Mouse (Mus musculus) cerebellum, adult 18-20 months (tissue): ENCODE data around the gene Galns.

Experiments
- DNase-seq, 2 experiments: peaks; one replicate each; pipeline ENCODE4 v3.0.0; 2021

Gene Galns

DNA sequence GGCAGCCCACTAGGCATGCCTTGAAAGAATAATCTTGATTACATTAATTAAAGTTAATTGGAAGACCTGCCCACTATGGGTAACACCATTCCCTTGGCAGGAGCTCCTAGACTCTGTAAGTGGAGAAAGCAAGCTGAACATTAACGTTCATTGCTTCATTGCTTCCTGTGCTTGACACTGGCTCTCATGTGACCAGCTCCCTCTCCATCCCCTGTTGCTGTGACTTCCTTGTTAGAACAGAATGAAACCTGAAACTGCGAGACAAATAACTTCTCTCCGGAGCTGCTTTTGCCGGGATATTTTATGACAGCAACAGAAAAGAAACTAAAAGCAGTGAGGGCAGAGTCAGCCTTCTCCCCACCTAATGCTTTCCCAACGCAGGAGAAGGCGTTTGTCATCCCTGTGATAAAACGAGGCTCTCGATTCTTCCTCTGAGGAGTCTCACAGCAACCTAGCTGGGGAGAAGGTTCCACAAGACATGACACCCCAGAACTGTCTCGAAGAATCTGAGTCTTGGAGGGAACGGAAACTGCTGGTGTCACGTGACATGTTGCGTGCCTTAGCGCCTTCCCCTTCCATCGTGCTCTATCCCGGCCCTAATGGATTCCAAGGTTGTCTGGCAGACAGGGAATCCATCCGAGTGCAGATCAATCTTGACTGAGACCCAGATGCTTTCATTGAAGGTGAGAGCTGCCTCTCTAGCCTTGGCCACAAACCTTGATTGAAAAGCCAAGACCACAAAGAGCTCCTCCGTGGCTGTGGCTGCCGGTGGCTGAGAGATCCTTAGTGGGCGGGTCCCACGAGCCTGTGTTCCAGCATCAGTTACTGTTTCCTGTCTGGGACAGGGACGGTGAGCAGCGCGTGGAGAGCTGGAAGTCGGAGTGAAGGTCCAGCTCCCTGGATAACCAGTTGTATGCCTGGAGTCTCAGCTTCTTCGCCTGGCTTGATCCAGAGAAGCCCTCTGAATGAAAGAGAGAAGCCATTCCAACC lies 46.6 kb downstream of the Galns start:
- DNase-seq: no peak

DNA sequence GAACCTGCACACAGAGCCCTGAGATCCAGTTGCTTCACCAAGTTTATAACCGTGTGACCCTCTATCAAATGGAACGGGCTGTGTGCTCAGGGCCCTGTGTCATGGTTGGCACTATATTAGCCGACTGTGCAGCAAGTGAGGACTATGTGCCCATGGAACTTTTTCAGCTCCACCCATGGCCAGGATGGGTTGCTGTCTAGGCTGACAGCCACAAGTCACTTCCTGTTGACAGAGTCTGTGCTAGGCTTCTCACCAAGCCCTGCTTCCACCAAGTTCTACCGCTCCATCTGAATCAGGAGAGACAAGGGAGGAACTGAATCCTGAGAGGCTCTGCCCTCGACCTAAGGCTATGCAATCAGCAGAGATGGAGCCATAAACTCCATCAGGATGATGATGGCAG lies 50.1 kb downstream of the Galns start:
- no peak for DNase-seq

DNA sequence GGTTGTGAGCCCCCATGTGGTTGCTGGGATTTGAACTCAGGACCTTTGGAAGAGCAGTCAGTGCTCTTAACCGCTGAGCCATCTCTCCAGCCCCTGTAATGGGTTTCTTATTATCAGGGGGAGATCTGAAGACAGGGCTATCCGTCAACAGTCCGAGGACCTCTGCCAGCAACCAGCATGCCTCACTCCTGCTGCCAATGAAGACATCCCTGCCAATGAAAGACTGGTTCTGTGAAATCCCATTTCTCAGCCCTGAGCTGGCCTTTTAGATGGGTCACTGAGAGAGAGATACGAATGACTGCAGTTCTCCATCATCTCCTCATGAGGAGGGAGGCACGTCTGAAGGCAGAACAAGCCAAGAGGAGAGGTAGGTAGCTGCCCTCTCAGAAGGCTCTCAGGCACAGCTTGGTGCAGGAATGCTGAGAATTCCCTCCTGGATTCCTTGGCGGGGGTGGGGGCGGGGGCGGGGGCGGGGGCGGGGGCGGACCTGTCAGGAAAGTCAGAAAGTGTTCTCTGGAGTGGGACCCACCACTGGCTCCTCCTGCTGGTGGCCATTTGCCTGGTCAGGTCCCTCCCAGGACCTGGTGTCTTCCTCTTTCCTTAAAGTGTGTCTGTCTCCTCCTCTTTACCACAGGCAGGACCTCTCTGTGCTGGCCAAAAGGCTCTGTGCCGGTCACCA lies 52.5 kb downstream of the Galns start:
- DNase-seq: peak in 1 of 2 experiments; percentile 33

DNA sequence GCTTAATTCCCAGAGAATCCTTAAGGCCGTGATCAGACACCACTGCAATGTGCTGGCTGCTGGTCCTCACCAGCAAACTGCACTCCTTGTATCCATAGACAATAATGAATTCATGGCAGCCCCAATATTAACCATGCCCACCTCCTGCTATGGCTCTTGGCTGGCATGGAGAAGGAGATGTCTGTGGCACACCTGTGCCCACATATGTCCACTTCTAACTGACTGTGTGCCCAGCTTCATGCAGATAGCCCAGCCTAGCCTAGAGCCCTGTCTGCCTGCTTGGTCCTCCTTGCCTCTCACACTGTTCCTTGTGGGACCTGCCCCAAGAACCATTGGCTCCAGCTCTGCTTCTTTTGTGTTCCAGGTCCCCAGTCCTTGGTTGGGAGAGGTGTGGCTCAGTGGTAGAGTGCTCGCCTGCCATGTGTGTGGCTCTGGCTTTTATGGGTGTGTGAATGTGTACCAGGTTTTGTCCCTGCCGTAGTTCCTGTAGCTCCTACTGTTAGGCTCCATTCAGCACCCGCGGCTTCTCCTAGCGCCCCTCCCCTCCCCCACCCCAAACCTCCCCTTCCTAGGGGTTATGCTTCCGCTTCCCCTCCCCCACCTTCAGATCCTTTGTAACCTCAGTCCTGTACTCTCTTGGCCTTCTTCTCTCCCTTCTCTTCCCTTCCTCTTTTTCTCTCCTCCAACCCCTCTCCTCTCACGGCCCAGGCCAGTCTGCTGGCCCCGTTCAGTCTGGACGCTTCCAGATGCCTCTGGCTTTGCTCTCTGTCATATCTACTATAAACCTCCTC lies 53.8 kb downstream of the Galns start:
- DNase-seq: peak; percentile 48 to 62

DNA sequence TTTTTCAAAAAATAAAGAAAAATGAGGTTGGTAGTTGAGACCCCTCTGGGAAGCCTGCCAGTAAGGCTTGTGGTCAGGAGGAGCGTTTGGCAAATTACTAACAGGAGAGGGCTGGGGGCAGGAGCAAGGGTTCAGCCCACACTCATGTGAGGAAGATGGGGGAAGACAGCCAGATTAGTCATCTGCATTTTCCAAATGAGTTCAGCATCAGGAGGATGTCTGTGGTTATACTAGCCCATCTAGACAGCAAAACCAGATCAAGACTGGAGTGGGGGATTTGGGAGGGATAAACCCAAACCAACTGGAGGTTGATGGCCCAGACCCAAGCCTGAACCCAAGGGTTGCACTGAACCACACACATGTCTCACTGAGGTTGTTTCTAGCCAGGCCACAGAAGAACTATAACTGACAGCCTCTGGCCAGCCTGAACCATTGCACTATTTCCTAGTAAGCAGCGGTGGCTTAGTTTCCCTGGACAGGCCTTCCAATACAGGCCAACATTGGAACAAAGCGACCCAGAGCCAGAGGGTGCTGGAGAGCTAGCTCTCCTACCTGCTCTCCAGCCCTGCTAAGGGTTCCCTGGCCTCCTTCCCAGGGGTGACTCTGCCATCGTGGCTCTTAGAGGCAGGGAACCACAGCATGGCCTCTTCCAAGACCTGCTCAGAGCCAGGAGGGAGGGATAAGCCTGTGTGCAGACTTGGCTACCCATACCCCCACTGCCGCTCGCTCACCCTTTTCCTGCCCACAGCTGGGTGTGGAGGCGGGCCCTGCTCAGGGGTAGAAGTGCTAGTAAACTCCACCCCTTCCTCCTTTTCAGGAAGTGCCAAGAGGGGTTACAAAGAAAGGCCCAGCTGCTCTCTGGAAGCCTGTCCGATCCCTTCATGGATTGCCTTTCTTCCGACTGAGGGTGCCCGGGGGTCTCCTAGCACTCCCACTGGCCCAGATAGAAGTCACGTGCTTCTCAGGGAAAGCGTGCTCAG lies 54.9 kb downstream of the Galns start:
- DNase-seq: no peak

DNA sequence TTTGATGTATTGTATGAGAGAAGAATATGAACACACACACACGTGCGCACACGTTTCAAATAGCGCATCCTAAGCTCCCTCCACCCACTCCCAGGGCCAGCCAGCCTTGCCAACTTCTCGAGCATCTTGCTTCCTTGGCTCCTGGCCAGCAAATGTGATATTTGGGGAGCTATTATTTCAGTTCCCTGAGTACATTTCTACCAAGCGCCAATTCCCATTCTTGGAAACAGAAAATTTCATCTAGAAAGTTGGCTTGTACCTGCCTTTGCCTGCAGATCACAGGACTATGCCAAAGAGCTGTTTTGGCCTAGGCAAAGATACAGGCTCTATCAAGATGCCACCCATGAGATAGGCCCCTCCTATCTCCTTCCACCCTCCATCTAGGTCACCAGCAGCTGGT lies 56.5 kb downstream of the Galns start:
- DNase-seq: peak; percentile 62 to 65

DNA sequence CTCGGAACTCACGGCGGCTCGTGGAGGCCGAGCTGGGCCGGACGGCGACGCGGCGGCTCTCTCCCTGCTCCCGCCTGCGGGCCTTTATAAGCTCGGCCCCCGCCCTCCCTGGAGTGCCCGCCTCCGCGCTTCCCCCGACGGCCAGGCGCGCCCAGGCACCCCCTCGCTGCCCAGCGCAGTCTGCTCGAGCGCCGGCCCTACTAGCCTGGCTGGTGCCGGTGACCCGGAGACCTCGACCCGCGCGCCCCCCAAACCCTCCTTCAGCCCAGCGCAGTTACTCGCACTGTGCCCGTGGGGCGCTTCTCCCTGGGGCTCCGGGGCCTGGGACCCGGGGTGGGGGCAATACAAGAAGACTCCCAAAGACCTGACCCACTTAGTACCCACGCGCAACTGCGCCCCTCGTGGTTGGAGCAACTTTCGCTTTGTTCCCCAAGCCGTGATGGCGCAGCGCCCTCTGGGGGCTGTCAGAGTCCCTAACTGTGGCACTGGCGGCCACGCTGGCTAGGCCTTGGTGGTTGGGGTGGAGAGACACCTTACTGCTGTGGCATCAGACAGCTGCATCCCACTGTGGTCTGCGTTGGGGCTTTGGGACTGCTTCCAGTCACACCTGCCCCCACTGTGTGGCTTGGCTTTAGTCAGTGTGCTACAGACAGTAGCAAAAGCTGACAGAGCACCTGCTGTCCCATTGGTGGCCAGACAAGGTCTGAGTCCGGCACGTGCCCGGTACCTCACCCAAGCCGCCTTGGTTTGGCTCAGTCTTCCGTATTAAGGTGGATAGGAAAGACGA lies 59.8 kb downstream of the Galns start, which contains the start of gene Piezo1:
Piezo1 (minus strand) TSS at position 65 of the 787 bp plus-strand sequence.
- DNase-seq: peak; percentile 43 to 63

DNA sequence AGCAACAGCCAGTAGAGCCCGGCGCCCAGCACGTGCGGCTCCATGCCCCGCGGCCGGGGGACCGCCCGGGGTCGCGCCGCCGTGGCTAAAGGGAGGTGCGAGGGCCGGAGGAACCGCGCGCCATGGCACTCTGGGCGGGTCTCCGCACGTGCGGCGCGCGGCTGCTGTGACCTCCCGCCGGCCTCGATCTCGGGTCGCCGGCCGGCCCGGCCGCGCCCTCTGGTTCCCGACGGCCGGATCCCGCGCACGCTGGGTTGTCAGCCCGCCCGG lies 60.3 kb downstream of the Galns start:
- DNase-seq: no peak

DNA sequence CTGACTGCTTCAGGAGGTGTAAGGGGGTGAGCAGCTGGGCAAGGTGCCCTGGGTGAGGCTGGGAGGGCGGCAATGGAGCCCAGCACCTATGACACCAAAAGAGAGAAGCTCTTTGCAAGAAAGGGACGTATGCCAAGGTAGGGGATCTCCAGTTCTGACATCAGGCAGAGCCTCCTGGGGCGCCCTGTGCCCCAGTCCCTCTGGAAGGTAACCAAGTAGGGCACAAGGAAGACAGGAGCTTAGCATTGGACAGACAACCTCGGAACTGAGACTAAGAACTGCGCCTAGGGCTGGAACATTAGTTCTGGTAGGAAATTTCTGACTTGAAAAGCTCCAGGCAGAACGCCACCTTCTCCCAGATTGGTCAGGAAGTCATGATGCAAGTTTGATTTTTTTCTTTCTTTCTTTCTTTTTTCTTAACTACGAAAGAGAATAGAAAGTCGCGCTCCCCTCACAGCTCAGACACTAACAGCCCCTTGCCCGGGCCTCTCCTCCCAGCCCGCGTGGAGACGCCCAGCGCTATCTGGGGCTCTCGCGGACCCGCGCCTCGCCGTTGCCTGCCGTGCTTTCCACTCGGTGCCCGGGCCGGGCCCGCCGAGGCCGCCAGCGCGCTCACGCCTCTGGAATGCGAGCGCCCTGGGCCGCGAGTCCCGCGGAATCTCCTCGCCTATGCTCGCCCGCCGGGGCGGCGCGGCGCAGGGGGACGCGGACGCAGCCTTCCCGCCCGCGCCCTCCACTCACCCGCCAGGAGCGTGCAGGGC lies 60.8 kb downstream of the Galns start:
- peak in 1 of 2 experiments; percentile 34 for DNase-seq

DNA sequence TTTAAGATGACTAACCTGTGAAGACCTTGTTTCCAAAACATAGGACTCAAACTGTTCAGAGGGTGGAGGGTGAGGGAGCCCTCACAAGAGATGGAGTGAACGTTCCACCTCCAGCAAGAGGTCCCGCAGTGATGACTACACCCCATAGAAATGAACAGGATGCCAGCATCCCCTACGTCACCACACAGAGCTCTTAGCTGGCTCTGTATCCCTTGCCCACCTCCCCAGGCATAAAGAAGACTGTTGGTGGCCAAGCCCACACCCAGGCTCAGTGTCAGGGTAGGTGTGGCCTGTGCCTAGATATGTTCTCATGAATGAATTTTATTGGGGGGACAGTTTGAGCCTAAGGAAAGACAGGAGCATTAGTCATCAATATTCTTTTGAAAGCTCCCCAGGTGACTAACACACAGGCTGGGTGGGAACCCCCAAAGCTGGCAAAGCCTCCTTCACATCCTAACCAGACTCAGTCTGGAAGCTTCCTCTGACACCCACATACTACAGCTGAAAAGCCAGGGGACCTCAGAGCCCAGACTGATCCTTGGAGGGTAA lies 62.3 kb downstream of the Galns start:
- DNase-seq: no peak

DNA sequence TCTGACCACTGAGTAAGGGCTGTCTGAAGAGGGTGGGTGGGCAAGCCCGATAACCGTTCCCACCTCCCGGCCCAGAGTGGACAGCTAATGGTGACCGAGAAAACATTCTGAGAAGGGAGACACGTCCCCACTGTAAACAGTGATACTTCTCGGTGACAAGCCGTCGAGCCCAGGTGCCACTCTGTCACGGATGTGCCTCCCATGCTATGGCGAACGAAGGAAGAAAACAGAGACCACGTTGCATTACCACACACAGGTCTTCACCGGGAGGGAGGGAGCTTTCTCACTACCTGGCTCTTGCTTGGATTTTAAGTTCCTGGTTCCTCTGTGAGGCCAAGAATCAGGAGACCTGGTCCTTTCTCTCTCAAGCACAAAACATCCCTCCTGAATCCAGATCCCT lies 62.9 kb downstream of the Galns start:
- no peak for DNase-seq

DNA sequence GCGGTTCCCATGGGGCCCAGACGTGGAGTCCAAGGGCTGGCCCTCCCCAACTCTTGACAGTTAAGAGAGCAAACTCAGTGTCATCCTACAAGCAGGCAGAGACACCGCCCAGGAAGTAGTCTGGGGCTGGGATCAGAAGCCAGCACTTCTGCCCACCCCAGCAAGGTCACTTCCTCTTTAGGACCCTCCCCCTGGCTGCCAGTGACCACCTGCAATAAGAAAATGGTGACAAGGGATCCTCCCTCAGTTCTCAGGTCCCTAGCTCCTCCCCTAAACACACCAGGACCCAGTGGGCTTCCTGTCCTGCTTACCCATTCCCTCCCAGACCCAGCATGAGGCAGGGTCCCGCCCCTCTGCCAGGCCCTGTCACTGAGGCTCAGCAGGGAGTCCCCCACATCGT lies 63.4 kb downstream of the Galns start:
- no peak for DNase-seq

DNA sequence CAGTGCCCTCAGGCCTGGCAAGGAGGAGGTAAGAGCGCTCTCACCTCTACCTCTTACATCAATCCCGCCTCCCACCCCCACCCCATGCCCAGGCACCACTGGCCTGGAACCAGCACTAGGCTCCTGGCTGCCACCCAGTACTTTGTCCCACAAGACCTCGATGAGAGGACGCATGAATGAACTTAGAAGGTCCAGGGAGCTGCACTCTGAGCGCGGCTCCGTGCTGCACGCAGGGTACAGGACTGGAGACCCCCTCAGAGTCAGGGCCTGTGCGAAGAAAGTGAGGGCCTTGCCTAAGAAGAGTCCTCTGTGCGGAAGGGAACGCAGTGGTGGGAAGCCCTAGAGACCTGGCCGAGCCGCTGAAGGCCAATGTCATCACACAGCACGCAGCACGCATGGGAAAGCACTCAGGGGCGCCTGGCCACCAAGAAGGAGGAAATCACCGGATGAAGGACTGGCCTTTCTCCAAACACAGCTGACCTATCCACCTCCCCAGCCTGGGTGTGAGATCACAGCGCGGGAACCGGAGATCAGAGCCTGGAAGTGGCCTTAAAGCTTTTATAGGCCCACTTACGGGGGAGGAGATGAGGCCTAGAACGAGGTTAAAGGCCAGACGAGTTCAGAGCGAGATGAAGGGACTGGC lies 64.3 kb downstream of the Galns start:
- DNase-seq: no peak

DNA sequence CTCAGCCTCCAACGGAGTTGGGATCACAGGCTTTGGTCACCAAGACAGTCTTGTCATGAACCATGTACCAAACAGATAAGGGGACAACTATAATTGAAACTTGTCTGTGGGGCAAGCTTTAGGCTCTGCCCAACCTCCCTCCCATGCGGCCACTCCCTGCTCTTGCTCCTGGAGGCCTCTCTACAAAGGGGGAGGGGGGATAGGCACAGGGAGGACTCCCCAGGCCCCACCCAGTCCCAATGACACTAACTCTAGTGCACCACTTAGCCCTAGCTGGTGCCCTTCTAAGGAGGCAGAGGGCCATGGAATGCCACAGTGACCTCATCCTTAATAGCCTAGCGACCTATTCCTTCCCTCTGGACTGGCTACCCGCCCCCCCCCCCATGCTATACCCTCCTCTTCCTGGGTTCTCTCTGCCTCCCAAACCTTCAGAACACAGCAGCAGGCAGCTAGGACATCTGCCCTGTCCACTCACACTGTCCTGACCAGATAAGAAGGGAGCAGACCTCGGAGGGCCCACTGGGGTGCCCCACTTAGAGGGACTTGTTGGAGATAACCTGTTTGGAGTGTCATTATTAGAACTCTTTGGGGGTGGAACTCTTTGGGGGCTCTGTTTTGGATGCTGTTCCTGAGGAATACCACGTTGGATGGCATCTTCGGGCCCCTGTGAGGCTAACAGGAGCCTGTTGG lies 65.1 kb downstream of the Galns start:
- DNase-seq: no peak

DNA sequence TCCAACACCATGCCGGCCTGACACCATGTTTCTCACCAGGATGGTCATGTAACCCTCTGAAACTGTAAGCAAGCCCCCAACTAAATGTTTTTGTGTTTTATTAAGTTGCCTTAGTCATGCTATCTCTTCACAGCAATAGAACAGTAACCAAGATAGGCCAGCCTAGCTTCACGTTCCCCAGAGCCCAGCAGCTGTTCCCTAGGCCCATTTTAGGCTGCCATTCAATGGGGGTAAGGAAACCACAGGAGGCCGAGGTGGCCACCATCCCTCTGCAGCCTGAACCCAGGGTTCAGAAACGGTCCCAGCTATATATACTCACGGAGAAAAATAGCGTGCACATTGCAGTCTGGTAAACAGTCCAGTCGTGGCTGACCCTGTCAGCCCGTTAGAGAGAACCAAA lies 67.1 kb downstream of the Galns start:
- no peak for DNase-seq

DNA sequence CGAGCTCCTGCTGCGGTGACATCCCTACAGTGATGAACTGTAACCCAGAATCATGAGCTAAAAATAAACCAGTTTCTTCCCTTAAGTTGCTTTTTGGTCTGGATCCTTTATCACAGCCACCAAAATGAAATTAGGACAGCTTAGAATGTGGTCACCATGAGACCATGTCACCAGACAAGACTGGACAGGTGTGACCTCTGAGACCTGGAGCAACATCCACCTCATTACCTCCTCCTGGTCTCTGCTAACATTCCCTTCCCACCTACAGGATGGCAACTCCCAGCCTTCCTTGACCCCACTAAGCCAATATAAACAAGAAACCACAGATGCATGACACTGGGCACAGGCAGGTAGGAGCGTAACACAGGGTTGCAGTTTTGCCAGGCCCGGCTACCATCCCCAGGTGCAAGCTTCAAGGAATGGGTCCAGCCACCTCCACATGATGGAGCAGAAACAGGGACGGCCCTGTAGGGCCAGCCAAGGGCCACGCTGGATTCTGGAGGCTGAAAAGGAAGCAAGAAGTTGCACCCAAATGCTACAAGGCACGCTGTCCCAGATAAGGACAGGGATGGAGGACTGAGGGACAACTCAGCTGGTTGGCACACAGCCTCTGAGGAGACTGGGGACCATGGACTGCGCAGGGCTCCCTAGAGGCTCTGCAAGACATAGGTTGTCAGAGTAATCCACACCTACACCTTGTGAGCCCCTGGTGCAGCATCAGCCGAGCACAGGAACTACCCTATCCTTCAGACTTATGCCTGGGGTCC lies 72.8 kb downstream of the Galns start:
- no peak for DNase-seq

DNA sequence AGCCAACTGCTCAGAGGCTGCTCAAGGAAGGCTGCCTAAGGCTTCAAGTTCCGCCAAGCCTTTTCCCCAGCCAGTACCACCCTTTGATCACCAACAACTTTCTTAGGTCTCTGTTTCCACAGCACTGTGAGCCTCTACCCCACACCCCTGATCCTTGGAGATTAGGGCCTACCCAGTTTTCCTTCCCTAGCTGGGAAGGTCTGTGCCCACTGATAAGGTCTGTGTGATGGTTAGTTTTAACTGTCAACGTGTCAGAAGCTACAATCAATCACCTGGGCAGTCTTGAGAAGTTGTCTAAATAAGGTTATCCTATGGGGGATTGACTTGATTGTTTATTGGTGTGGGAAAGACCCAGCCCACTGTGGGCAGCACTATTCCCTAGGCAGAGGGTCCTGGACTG lies 73.5 kb downstream of the Galns start:
- DNase-seq: no peak

DNA sequence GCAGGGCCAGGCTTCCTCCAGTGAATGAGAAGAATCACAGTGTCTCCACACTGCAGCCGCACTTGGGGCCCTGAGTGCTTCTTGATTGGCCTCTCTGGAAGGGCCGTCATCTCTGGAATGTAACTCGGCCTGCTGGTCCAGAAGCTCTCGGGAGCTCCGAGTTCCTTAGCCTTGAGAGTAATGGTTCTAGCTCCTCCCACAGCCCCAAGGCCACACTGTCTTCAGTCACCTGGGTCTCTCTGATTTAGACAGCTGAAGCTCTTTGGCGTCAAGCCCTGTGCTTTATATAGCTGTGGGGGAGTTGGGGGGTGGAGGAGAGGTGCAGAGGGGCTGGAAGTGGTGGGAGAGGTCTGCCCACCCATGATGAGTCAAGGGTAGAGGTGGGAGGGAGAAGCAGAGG lies 74.2 kb downstream of the Galns start:
- no peak for DNase-seq
